Mouse (Mus musculus) testis, adult 2 months (tissue): Measurements from ENCODE around the gene Opn1sw.

ENCODE experiments used
- CTCF ChIP-seq: fragments of 200-500 bp; IDR thresholded peaks from 2 replicates; pipeline ENCODE4 v1.5.1; 2012; ENCODE audit warnings: low read depth, mild to moderate bottlenecking, inconsistent platforms, low read length, moderate library complexity; ENCODE audit not compliant: control insufficient read depth, insufficient read depth, insufficient replicate concordance
- POLR2A ChIP-seq: fragments of 200-500 bp; IDR thresholded peaks from 2 replicates; pipeline ENCODE4 v1.6.1; 2012; ENCODE audit warnings: low read depth, mild to moderate bottlenecking, inconsistent platforms, low read length, moderate library complexity; ENCODE audit not compliant: control insufficient read depth

DNA sequence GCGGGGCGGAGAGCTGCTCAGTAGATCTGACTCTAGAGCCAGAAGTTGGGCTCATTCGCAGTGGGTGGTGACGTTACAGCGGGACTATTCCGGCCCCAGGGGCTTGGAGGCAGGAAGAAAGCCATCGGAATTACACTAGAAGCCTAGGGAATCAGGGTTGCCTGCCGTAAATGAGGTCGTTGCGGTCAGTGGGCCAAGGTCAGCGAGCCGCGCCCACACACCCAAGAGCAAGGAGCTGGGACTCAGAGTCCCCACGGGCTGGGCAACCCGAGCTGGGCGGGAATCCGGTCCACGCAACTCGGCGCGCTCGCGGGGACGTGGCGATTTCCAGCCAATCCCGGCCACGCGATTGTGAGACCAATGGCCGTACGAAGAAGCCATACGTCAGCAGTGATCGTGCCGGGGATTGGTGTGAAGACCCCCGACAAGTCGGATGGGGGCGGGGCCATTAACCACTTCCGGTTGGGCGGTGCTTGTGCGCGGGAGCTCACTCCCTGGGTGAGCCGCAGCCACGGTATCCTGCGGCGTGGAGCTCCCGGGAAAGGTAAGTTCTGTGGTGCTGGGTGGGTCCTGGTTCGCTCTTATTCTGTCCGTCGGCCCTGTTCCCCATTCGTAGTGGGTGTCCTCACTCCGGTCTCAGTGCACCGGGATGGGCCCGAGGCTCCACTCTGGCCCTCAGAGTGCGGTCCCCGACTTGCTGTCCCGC, 40.5 kb downstream of the Opn1sw start, which contains the start of gene Calu:
- TF ChIP-seq POLR2A (peak; percentile 97), CTCF (no peak)
